Mouse (Mus musculus): ENCODE measurements at regions not wholly inside any gene's neighbourhood (a gene's known extent, or its start where the extent isn't known, plus 50 kb on each side); places are given as distances from the start of the nearest gene placed in this dataset.

DNA sequence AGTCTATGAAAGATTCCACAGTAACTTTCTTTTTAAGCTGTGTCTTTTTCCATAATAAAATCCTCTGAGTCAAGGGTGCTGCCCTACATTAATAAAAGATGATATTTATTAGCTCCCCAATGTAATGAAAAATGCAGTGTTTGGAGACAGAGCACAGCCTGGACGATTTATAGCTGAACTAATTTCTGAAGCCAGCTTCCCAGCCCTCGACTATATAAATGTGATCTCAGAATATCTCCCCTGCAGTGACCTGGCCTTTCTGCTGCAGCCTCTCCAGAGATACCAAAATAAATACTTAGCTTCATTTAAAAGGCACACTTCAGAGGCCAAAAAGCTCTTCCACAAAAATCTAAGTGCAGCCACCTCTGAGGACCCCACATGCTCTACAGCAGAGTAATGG lies 534.7 kb downstream of the Zfp619 start:
- no peak for DNase-seq (ENCODE audit: low read depth, low spot score)

DNA sequence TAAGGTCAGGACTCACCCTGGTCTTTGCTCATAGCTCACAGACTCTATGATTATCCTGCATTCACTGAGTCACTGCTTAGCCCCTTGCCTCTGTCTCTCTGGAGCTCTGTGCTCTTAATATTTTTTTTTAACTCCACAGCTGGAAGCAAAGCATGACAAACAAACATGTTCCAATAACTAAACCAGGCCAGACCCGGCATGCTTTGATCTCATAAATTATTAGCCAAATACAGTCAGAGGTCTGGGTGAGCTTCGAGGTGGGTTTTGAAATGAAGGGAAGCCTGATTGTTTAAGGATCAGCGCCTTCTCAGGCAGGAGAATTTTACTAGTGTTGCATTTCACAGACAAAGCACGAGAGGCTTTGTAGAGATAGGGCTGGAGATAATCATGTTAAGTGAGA lies 541.3 kb downstream of the Zfp619 start:
- DNase-seq (ENCODE audit: low read depth, low spot score), result no peak

GRCm38 (mm10) chr7:40064631-40065030 lies 547.1 kb downstream of the Zfp619 start:
- DNase-seq (ENCODE audit: low read depth, low spot score), result no peak

DNA sequence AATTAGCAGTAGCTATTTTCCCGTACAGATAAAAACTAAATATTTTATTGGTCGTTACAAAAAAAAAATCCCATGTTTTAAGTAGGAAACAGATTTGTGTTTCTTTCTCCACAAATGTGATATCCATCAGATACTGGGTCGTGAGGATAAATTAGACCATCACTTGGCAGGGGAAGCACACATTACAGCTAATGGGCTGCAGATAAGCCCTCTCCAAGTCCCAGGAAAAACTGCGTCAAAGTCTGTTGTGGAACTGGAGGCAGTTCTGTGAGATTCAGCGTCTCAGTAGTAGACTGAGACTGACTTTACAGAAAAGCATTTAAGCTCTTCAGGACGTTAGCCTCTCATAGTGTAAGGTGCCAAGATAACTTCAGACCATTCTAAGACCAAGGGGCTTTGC lies 548.0 kb downstream of the Zfp619 start:
- DNase-seq (ENCODE audit: low read depth, low spot score), result no peak

- DNase-seq (ENCODE audit: low read depth, low spot score), result no peak
Observed at GRCm38 (mm10) chr7:40067378-40067777, 549.8 kb downstream of the Zfp619 start.

- no peak for DNase-seq (ENCODE audit: low read depth, low spot score)
Observed at GRCm38 (mm10) chr7:40071313-40071712, 553.7 kb downstream of the Zfp619 start.

DNA sequence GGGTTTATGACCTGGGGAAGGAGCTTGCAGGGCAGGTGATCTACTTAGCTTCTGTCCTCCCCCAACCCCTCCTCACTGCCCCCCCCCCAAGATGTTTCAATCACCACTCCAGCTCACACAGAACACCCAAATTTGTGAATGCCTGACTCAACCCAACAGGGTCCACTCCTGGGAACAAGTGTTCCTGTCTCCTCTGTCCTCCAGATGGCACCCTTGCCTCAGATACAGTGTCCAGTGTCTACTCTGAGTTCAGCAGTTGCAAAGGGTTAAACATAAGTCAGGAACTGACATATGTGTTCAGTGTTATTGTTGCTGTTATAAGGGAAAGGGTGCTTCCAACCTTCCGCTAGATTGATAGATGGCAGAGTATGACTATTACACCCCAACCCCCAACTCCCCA lies 554.9 kb downstream of the Zfp619 start:
- DNase-seq (ENCODE audit: low read depth, low spot score), result no peak

DNA sequence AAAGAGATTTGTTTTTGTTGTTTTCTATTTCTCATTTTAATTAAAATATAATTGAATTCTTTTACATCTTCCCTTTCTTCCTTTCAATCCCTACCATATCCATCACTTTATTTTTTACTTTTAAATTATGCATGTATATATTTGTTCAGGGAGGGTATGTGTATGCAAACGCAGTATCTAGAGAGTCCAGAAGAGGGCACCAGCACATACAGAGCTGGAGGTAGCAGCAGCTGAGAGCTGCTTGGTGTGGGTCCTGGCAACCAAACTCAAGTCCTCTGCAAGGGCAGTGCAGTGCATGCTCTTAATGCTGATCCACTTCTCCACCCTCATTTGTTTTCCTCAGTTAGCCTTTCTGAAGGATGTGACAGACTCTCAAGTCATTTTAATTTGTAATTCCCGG lies 568.7 kb downstream of the Zfp619 start:
- DNase-seq (ENCODE audit: low read depth, low spot score), result no peak

GRCm38 (mm10) chr7:40097094-40097493 lies 579.5 kb downstream of the Zfp619 start:
- DNase-seq (ENCODE audit: low read depth, low spot score), result no peak

- DNase-seq (ENCODE audit: low read depth, low spot score), result no peak
Observed at GRCm38 (mm10) chr7:40103057-40103945, 585.7 kb downstream of the Zfp619 start.

GRCm38 (mm10) chr7:40142906-40143305 lies 625.3 kb downstream of the Zfp619 start:
- no peak for DNase-seq (ENCODE audit: low read depth, low spot score)

DNA sequence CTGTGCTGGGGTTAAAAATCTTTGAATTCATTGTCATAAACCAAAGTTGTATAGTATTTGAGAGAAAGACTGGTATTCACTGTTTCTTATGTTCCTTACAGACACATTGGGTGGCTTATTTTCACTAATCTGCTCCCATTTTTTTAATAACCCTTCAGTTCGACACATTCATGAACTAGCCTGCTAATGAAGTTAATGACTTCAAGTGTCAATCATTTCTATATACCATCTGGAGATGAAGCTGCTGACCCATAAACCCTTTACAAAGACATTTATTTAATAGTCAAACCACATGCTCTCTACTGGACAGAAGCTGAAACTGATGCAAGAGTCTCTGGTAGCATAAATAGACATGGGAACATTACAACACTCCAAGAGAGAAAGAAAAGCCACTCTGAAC lies 626.9 kb downstream of the Zfp619 start:
- DNase-seq (ENCODE audit: low read depth, low spot score), result no peak

GRCm38 (mm10) chr7:40177570-40177969 lies 660.0 kb downstream of the Zfp619 start:
- no peak for DNase-seq (ENCODE audit: low read depth, low spot score)

- DNase-seq (ENCODE audit: low read depth, low spot score), result no peak
Observed at GRCm38 (mm10) chr7:40195366-40195765, 677.8 kb downstream of the Zfp619 start.

DNA sequence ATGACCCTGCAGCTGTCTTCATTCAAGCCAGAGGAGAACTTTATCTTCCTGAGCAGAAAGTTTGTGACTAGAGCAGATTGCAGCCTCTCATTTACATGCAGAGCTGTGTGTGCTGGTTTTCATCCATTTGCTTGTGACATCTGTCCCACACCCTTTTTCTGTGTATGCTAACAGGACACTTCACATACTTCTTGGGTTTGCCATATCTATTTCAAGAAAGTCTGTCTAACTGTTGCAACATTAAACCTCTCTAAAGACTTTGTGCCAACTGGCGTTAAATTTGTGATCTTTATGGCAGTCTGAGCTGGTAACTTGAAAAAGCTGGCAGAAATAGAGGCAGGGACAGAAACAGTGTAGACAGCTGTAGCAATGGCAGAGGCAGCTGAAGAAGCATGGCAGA lies 685.0 kb downstream of the Zfp619 start:
- no peak for DNase-seq (ENCODE audit: low read depth, low spot score)

DNA sequence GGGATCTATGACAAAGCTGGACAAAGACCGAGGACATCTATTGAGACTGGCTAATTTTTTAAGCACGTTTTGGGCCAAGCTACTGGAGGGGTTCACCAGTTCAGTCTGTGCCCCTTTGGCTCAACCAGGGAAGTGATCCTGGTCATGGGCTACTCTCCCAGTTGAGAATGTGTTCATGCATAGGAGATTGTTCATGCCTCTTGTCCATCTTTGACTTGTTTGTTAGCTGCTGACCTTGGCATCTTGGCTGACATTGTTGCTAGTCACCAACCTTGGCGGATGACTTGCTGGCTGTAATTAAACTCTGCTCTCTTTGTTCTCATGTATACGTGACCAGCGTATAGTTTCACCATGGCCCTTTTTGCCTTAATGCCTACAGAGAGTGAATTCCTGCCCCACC lies 686.2 kb upstream of the Vstm2b start:
- no peak for DNase-seq (ENCODE audit: low read depth, low spot score)

GRCm38 (mm10) chr7:40212576-40212975 lies 685.6 kb upstream of the Vstm2b start:
- no peak for DNase-seq (ENCODE audit: low read depth, low spot score)

GRCm38 (mm10) chr7:40213646-40214045 lies 684.5 kb upstream of the Vstm2b start:
- DNase-seq (ENCODE audit: low read depth, low spot score), result no peak

DNA sequence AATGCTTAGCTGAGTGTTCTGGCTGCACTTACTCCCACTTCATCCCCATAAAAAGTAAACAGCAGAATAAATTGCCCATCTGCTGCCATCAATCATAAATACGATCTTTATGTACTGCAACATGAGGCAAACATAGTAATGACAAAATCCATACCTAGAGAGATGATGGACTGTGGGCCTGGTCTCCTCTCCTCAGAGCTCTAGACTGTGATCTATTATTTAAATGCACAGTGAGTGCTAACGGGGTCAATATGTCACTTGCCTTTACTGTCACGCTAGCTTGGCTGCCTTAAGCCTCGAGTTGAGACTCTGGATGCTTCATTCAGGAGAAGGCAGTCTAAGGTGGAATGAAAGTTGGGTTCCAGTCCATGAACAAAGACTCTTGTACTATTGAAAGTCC lies 683.7 kb upstream of the Vstm2b start:
- DNase-seq (ENCODE audit: low read depth, low spot score), result no peak

GRCm38 (mm10) chr7:40215271-40215670 lies 682.9 kb upstream of the Vstm2b start:
- no peak for DNase-seq (ENCODE audit: low read depth, low spot score)

GRCm38 (mm10) chr7:40220549-40220948 lies 677.6 kb upstream of the Vstm2b start:
- no peak for DNase-seq (ENCODE audit: low read depth, low spot score)

- no peak for DNase-seq (ENCODE audit: low read depth, low spot score)
Observed at GRCm38 (mm10) chr7:40245188-40245587, 652.9 kb upstream of the Vstm2b start.

DNA sequence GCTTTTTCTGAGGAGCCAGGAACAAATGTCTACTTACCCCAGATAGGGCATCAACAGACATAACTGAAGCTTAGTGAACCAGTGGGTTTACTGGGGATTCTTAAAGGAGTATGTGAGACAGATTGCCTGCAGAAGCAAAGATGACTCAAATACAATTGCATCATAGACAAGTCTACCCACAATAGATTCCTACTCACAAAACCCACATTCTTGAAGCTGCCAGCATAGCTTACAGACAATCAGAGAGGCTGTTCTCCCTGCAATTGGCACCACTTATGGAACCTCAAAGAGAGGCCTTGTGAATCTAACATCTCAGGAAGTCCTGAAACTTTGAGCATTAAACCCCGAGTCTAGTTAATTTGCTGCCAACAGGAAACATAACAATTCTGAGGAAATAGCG lies 649.6 kb upstream of the Vstm2b start:
- DNase-seq (ENCODE audit: low read depth, low spot score), result no peak

- no peak for DNase-seq (ENCODE audit: low read depth, low spot score)
Observed at GRCm38 (mm10) chr7:40253486-40253885, 644.6 kb upstream of the Vstm2b start.
